Mouse (Mus musculus) lung, postnatal 0 days (tissue): ENCODE data around the gene Mib2. TPM values are rescaled to one million over a fixed set of nuclear protein-coding genes. Genes with fewer than 3 reads are reported as not detected.
A peak's percentile ranks its signal among the peaks of the same experiment; 100 is the strongest.
"Not testable (repeated sequence)": the region's sequence is repeated elsewhere in the genome, so short reads cannot be mapped to it uniquely, and the experiment has no call there.

ENCODE experiments used
- ATAC-seq: fragments of 200-750 bp; cut with Nextera tagmentation; 2 replicates; pipeline ENCODE4 v1.8.0; 2017; ENCODE audit warnings: moderate library complexity
- DNase-seq: peaks from one replicate; pipeline ENCODE4 v3.0.0-alpha.2; 2016; ENCODE audit warnings: low spot score
- H3K27ac ChIP-seq: fragments of 300-500 bp; sonication (generic); 2 replicates; pipeline ENCODE4 v1.5.1; 2014; ENCODE audit warnings: antibody characterized with exemption, mild to moderate bottlenecking, low read length, mixed read lengths
- H3K27me3 ChIP-seq: fragments of 300-500 bp; sonication (generic); replicated peaks from 2 replicates; pipeline ENCODE4 v1.6.1; 2014; ENCODE audit warnings: low read length, mixed read lengths; ENCODE audit not compliant: insufficient read depth
- H3K36me3 ChIP-seq: fragments of 300-500 bp; sonication (generic); 2 replicates; pipeline ENCODE4 v1.6.1; 2014; ENCODE audit warnings: low read length, mixed read lengths; ENCODE audit not compliant: insufficient read depth
- H3K4me1 ChIP-seq: fragments of 300-500 bp; sonication (generic); 2 replicates; pipeline ENCODE4 v1.6.1; 2014; ENCODE audit warnings: antibody characterized with exemption, low read depth, low read length, mixed read lengths; ENCODE audit not compliant: insufficient read depth
- H3K4me2 ChIP-seq: fragments of 300-500 bp; sonication (generic); replicated peaks from 2 replicates; pipeline ENCODE4 v1.6.1; 2014; ENCODE audit warnings: low read depth, mild to moderate bottlenecking, low read length, moderate library complexity, mixed read lengths
- H3K4me3 ChIP-seq: fragments of 300-500 bp; sonication (generic); 2 replicates; pipeline ENCODE4 v1.5.1; 2014; ENCODE audit warnings: low read depth, low read length
- H3K9ac ChIP-seq: fragments of 300-500 bp; sonication (generic); replicated peaks from 2 replicates; pipeline ENCODE4 v1.6.1; 2014; ENCODE audit warnings: low read depth, mild to moderate bottlenecking
- H3K9me3 ChIP-seq: fragments of 300-500 bp; sonication (generic); 2 replicates; pipeline ENCODE4 v1.6.1; 2016; ENCODE audit warnings: low read length, mixed read lengths
- CTCF ChIP-seq: IDR thresholded peaks from 2 replicates; pipeline ENCODE4 v1.5.1; 2016; ENCODE audit warnings: antibody characterized with exemption, mild to moderate bottlenecking
- EP300 ChIP-seq: IDR thresholded peaks from 2 replicates; pipeline ENCODE4 v1.6.1; 2016; ENCODE audit warnings: antibody characterized with exemption, mild to moderate bottlenecking, control low read depth
- WGBS: fragments of 180-500 bp; shearing (Covaris S2); extraction: QIAGEN DNeasy Blood & Tissue Kit; methylation state at CpG from one replicate; pipeline ENCODE4 v1.1.7; 2014; 5-methylcytosine and 5-hydroxymethylcytosine counted together
- polyA plus RNA-seq: library from polyadenylated mRNA; unstranded; fragments of >200 nt; fragmentation: Nextera tagmentation; extraction: Ambion mirVana; gene quantifications from 2 replicates; pipeline ENCODE4 v1.2.1, GENCODE M21; 2015

Mib2 gene
- polyA plus RNA-seq, 1 experiment from 2014 or later: 16.3 TPM

GRCm38 (mm10) chr4:155652283-155653085 is 16.5 kb downstream of the Mib2 start:
- DNase-seq (no peak), ATAC-seq (no peak)
- peak overlapping the region; percentile 63 for H3K4me2 ChIP-seq
- TF ChIP-seq EP300 (no peak), CTCF (no peak)
- peak overlapping the region; percentile 9; the same call in 1 of the 2 replicates for H3K9ac ChIP-seq
- 0 out of 2 replicates have a peak, but pooled peaks cover 4% of the 10 kb centered on the region for H3K27me3 ChIP-seq
- peaks cover 23% of the 10 kb centered on the region; the same call in 1 of the 2 replicates for H3K36me3 ChIP-seq
- no peaks in the 10 kb centered on the region for H3K9me3 ChIP-seq
- H3K4me3 ChIP-seq: peak overlapping the region; percentile 33
- H3K4me1 ChIP-seq: peaks cover 23% of the 10 kb centered on the region
- 0 out of 2 replicates have a peak overlapping the region, but pooled peaks have one; percentile 29 for H3K27ac ChIP-seq
- 24% methylated on average over 35 of the region's 36 CpGs for WGBS

DNA sequence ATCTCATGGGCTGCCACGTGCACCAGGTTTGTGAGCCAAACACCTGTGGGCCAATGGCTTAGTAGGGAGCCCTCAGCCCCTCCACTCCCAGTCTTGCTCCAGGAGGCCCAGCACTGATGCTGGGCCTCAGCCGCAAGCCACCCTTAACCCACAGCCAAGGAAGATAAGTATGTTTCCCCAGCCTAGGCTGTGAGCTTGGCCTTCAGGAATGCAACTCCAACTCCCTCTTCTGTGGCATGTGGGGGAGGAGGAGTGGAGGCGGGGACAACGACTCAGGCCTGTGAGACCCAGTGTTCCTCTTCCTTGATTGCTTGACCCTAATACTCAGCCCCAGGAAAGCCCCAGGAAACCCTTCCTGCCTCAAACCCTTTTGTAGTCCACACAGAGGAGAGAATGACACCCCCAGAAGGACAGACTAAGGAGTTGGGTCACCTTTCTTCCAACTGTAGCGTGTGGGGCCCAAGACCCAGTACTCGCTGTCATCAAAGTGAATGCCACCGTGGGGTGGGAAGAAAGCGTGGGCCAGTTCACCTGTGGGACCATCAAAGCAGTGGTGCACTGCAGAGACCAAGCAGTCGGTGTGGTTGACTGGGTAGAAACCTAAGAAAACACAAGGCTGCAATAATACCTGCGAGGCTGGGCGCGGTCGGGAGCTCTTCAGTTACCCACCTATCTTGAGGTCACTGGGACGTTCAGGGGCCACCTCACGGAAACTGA is 17.3 kb downstream of the Mib2 start:
- no peak overlapping the region for H3K4me3 ChIP-seq
- peak; percentile 82 for ATAC-seq

DNA sequence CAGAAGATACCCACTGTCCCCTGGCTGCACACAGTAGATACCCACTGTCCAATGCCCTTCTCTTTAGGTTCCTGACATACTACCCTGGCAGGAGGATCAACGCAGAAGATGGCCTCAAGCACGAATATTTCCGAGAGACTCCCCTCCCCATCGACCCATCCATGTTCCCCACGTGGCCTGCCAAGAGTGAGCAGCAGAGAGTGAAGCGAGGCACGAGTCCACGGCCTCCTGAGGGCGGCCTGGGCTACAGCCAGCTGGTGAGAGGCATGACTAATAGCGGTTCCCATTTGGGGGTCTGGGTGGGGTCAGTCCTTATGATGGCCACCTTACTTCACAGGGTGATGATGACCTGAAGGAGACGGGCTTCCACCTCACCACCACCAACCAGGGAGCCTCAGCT is 19.6 kb downstream of the Mib2 start:
- DNase-seq (no peak), ATAC-seq (no peak)
- 0 out of 2 replicates have a peak, but pooled peaks cover 4% of the 10 kb centered on the region for H3K27me3 ChIP-seq
- H3K4me1 ChIP-seq: peaks cover 19% of the 10 kb centered on the region
- H3K9me3 ChIP-seq: no peaks in the 10 kb centered on the region
- 92% methylated on average over 11 of the region's 11 CpGs for WGBS
- no peak for TF ChIP-seq CTCF
- TF ChIP-seq EP300: no peak
- no peak overlapping the region for H3K4me2 ChIP-seq
- H3K27ac ChIP-seq: no peak overlapping the region
- peaks cover 27% of the 10 kb centered on the region; the same call in 1 of the 2 replicates for H3K36me3 ChIP-seq
- no peak overlapping the region for H3K4me3 ChIP-seq
- H3K9ac ChIP-seq: no peak overlapping the region

More for the DNA sequence above, 17.3 kb downstream of the Mib2 start:
- Histone ChIP-seq H3K9ac (no peak overlapping the region), H3K9me3 (no peaks in the 10 kb centered on the region), H3K27me3 (0 out of 2 replicates have a peak, but pooled peaks cover 4% of the 10 kb centered on the region), H3K4me2 (no peak overlapping the region), H3K4me1 (peaks cover 23% of the 10 kb centered on the region), H3K36me3 (peaks cover 27% of the 10 kb centered on the region; the same call in 1 of the 2 replicates), H3K27ac (peak overlapping the region; percentile 69; the same call in 1 of the 2 replicates)
- 47% methylated on average over 14 of the region's 15 CpGs for WGBS
- peak; percentile 90 for DNase-seq
- no peak; the same call in 1 of the 2 replicates for TF ChIP-seq CTCF
- peak; percentile 21; the same call in 1 of the 2 replicates for TF ChIP-seq EP300

DNA sequence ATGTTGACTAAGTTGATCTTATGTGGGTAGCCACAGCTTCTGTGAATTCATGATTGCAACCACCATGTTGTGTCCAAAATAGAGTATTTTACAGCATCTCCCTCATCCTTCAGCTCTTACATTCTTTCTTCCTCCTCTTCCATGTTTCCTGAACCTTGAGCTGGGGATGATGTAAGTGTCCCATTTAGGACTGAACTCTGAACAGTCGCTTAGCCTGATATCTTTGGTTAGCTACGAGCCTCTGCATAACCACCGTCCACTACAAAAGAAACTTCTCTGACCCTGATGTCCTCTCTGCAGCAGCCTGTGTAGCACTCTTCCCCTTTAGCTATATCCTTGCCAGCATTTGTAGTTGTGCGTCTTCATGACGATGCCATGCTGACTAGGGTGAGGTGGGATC is 23.3 kb downstream of the Mib2 start:
- TF ChIP-seq CTCF (no peak), EP300 (no peak)
- H3K9me3 ChIP-seq: no peaks in the 10 kb centered on the region
- DNase-seq (no peak), ATAC-seq (no peak)
- WGBS: 92% methylated on average over 5 of the region's 5 CpGs
- no peak overlapping the region for H3K27ac ChIP-seq
- H3K4me2 ChIP-seq: no peak overlapping the region
- no peak overlapping the region for H3K4me3 ChIP-seq
- no peaks in the 10 kb centered on the region for H3K27me3 ChIP-seq
- no peak overlapping the region for H3K9ac ChIP-seq
- H3K36me3 ChIP-seq: peaks cover 57% of the 10 kb centered on the region; the same call in 1 of the 2 replicates
- H3K4me1 ChIP-seq: no peaks in the 10 kb centered on the region

GRCm38 (mm10) chr4:155645308-155645707 is 23.7 kb downstream of the Mib2 start, which contains the start of gene Gm10563:
Gene Gm10563, minus strand, starts transcription at chr4:155645408.
- not testable (repeated sequence) for H3K4me2 ChIP-seq, H3K27me3 ChIP-seq, H3K27ac ChIP-seq, DNase-seq, H3K9ac ChIP-seq, ATAC-seq, H3K4me1 ChIP-seq, H3K4me3 ChIP-seq, H3K9me3 ChIP-seq
- 98% methylated on average over 2 of the region's 2 CpGs for WGBS
- H3K36me3 ChIP-seq: peaks cover 61% of the 10 kb centered on the region; the same call in 1 of the 2 replicates

GRCm38 (mm10) chr4:155643531-155643930 is 25.5 kb downstream of the Mib2 start:
- Histone ChIP-seq H3K36me3 (peaks cover 59% of the 10 kb centered on the region; the same call in 1 of the 2 replicates), H3K9me3 (no peaks in the 10 kb centered on the region), H3K27me3 (no peaks in the 10 kb centered on the region), H3K27ac (no peak overlapping the region), H3K4me3 (no peak overlapping the region), H3K9ac (no peak overlapping the region), H3K4me2 (no peak overlapping the region), H3K4me1 (no peaks in the 10 kb centered on the region)
- ATAC-seq (no peak), DNase-seq (no peak)
- TF ChIP-seq EP300 (no peak), CTCF (no peak)
- WGBS: 91% methylated on average over 1 of the region's 1 CpGs
